Mouse (Mus musculus): ENCODE measurements around the gene Hes7.

Hes7 gene

GRCm38 (mm10) chr11:69119446-69120155, 603 bp upstream of the Hes7 start:
- no peak for DNase-seq

DNA sequence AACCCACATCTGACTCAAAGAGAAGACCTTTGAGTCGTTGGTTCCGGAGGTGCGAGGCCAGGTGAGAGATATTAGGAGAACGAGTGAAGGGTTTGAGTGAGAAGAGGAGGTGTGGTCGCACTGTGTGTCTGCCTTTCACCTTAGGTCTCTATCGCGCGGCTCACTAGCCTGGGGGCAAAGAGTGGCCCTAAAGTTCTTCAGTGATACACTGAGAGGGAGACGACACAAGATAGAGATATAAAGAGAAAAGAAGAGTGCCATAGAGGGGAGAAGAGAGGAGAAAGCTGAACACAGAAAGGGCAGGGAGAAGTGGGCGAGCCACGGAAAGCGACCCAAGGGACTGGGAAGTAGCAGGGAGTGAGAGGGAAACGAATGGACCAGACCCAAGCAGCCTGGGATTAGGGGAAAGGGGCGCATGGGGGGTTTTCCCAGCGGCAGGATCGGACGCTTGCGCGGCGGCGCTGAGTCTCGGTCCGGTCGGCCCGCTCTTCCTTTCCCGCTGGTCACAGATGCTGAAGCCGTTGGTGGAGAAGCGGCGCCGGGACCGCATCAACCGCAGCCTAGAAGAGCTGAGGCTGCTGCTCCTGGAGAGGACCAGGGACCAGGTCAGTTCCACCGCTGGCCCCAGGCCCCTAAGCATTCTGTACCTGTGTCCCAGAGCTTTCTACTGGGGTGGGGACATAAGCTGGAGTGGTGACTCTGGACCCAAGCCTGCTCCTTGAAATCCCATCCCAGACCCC, 967 bp downstream of the Hes7 start:
- DNase-seq = peak in 1 of 2 experiments; percentile 45

- DNase-seq = no peak
These were observed 1.6 kb downstream of the Hes7 start for GRCm38 (mm10) chr11:69121741-69122335.

GRCm38 (mm10) chr11:69122336-69122951, 2.2 kb downstream of the Hes7 start, which contains the start of gene 9130213A22Rik:
Gene 9130213A22Rik, minus strand, starts transcription at chr11:69122589.
- peak; percentile 94 to 95 for DNase-seq

- DNase-seq = peak; percentile 92 to 93
These were observed 3.0 kb downstream of the Hes7 start for GRCm38 (mm10) chr11:69123056-69123692.

GRCm38 (mm10) chr11:69123693-69124497, 3.7 kb downstream of the Hes7 start:
- DNase-seq = peak; percentile 89 to 90

GRCm38 (mm10) chr11:69124498-69124847, 4.3 kb downstream of the Hes7 start:
- DNase-seq = peak in 1 of 2 experiments; percentile 75

DNA sequence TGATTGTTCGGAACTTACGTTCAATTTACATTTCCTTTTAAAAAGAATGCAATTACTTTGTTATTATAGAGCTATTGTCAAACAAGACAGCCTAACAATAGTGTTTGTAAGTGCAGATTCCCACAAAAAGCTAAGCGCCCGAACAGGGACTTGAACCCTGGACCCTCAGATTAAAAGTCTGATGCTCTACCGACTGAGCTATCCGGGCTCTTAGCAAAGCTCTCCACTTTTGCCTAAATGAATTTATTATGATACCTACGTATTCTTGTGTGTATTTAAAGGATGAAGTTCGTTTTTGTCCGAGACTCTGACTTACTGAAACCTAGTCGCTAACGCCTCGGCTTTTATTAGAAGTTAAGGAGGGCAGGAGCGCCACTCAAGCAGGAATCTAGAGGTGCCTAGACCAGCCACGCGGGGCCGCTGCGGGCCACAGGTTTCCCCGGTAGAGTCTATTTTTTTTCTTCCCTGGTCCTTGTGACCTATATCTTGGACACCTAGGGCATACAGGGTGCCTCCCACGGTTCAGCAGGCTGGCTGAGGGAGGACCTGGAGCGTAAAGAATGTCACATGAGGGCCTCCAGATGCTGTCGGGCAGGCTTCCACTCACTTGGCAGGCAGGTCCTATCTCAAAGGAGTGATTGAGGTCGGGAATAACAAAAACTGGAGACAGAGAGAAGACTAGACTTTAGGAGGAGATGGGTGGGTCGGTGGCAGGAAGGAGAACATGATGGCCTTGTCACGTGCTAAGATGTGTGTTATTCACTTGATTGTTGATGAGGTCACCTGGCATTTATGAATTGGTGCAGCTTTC, 5.0 kb downstream of the Hes7 start:
- DNase-seq = peak; percentile 84 to 87

DNA sequence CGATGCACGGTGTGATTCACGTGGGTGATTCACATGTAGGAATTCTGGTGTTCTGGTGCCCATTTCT, 5.5 kb downstream of the Hes7 start, which contains the start of gene Aloxe3:
TSS of gene Aloxe3 (plus strand) at position 45 of the 67 bp plus-strand sequence.
- no peak for DNase-seq

DNA sequence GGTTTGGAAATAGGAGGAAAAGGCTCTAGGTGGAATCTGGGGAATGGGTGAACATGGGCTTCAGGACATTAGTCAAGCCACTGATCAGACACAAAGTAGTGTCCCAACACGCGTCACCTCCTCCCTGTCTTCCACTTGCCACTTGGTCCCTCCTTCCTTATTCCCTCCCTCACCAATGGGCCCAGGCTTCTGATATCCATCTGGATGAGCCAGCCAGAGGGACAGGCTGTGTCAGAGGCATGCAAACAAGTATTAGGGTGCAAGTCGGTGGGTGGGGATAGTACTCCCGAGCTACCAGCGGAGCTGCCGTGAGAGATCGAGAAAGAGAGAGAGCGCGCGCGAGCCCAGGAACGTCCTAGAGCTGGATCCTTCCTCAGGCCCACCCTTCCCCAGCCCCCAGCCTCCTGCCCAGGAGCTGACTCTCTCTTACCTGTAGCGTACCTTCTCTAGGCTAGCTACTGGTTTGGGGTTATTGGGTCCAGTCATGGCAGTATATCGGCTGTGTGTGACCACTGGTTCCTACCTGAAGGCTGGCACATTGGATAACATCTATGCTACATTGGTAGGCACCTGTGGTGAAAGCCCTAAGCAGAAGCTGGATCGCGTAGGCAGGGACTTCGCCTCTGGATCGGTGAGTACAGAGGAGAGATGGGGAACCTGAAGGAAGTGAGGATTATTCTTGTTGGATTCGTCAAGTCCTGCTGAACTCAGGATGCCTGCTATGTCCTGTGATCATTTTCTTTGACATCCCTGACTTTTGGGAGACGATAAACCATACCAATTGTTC, 5.9 kb downstream of the Hes7 start:
- DNase-seq = peak in 1 of 2 experiments; percentile 23

- DNase-seq = no peak
These were observed 6.5 kb downstream of the Hes7 start for GRCm38 (mm10) chr11:69126706-69127095.

- DNase-seq = no peak
These were observed 8.4 kb downstream of the Hes7 start for GRCm38 (mm10) chr11:69128426-69129122.

GRCm38 (mm10) chr11:69133566-69133922, 13.3 kb downstream of the Hes7 start:
- peak in 1 of 2 experiments; percentile 19 for DNase-seq

- DNase-seq = peak; percentile 71 to 81
These were observed 13.9 kb downstream of the Hes7 start for GRCm38 (mm10) chr11:69133923-69134621.

DNA sequence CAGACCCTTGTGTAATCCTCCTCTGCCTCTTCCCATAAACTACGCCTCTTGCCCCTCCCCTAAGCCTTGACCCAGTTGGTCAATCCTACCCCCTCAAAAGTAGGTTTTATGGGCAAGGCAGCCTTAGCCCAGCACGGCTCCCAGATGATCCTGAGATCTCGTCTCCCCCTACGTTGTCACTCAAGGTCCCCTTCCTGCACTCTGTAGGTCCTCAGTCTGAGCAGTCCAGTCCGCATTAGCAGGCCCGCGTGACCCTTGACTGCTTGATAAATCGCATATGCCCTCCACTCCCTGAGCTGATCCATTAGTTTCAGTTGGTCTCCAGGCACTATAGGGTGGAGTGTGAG, 14.4 kb downstream of the Hes7 start:
- DNase-seq = no peak

GRCm38 (mm10) chr11:69135361-69135760, 15.2 kb downstream of the Hes7 start:
- DNase-seq = no peak

DNA sequence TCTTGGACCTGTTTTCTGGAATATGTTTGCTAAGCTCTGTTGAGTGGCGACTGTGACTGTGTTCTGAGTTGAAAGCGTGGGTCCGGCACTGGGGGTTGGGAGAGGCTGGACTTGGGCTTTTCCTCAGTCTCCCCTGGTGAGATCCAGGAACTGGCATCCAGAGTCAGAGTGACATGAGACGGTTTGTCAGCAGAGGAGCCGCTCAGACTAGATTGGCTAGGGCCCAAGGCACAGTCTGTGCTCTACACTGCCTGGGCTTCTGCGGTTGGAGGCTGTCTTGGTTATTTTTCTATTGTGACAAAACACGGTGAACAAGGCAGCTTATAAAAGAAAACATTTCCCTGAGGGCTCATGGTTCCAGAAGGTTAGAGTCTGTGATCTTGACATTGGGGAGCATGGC, 27.3 kb downstream of the Hes7 start:
- no peak for DNase-seq

GRCm38 (mm10) chr11:69148451-69148960, 28.3 kb downstream of the Hes7 start:
- DNase-seq = no peak

GRCm38 (mm10) chr11:69149728-69150127, 29.5 kb downstream of the Hes7 start:
- DNase-seq = no peak

- DNase-seq = peak; percentile 65 to 76
These were observed 30.2 kb downstream of the Hes7 start for GRCm38 (mm10) chr11:69150444-69150843.

All from lung, postnatal 4 days (tissue).